Mouse (Mus musculus): ENCODE measurements around the gene Ddr2. TPM values are rescaled to one million over a fixed set of nuclear protein-coding genes. Genes with fewer than 3 reads are reported as not detected.

Ddr2 gene
- total and polyA plus RNA-seq, 3 experiments, result 0.04 TPM; not detected in 2

GRCm38 (mm10) chr1:170043753-170044152, 66.8 kb downstream of the Ddr2 start (continued):
- TF ChIP-seq TAL1 (IDR thresholded peaks at IDR 0.05; ENCODE audit: low read length) (no peak), EP300 (IDR thresholded peaks at IDR 0.05; ENCODE audit: low read depth in 1 of 2, low read length in 2 of 2) (no peak), ELF1 (IDR thresholded peaks at IDR 0.05; ENCODE audit: low read depth, low read length) (no peak), POLR2AphosphoS5 (IDR thresholded peaks at IDR 0.05; ENCODE audit: borderline replicate concordance, low read depth, low read length) (no peak)

GRCm38 (mm10) chr1:170042996-170043395, 67.6 kb downstream of the Ddr2 start:
- H3K27me3 ChIP-seq (ENCODE audit: control insufficient read depth in 1 of 2, insufficient read depth in 2 of 2, low read length in 2 of 2), result no peaks in the 10 kb centered on the region
- H3K9ac ChIP-seq (ENCODE audit: control insufficient read depth, low read depth, low read length, poor library complexity, severe bottlenecking), result no peak overlapping the region
- H3K4me3 ChIP-seq (ENCODE audit: control insufficient read depth in 1 of 2, insufficient read depth in 1 of 2, low read depth in 2 of 2, low read length in 2 of 2), result no peak overlapping the region
- no peaks in the 10 kb centered on the region for H3K79me2 ChIP-seq (ENCODE audit: control insufficient read depth, insufficient read depth, low read length, poor library complexity)
- no peak for DNase-seq (ENCODE audit: low read depth, low spot score)
- no peaks in the 10 kb centered on the region for H3K4me1 ChIP-seq (ENCODE audit: control insufficient read depth in 1 of 2, insufficient read depth in 2 of 2, low read length in 2 of 2)
- H3K36me3 ChIP-seq (ENCODE audit: control insufficient read depth in 1 of 2, insufficient read depth in 2 of 2, low read length in 2 of 2), result no peaks in the 10 kb centered on the region
- no peak overlapping the region for H3K27ac ChIP-seq (ENCODE audit: control insufficient read depth, low read depth, low read length)
- H3K9me3 ChIP-seq (replicated peaks; ENCODE audit: insufficient read depth, low read length), result no peaks in the 10 kb centered on the region
- TF ChIP-seq POLR2AphosphoS2 (IDR thresholded peaks at IDR 0.05; ENCODE audit: low read length) (no peak), UBTF (IDR thresholded peaks at IDR 0.05; ENCODE audit: borderline replicate concordance, insufficient read depth, low read depth, low read length) (no peak), EP300 (IDR thresholded peaks at IDR 0.05; ENCODE audit: low read depth in 1 of 2, low read length in 2 of 2) (no peak), JUND (IDR thresholded peaks at IDR 0.05; ENCODE audit: low read depth, low read length) (no peak), TBP (IDR thresholded peaks at IDR 0.05; ENCODE audit: low read depth, low read length) (no peak), MYB (IDR thresholded peaks at IDR 0.05; ENCODE audit: low read depth, low read length) (no peak), ZMIZ1 (IDR thresholded peaks at IDR 0.05; ENCODE audit: low read depth, low read length) (no peak), GABPA (IDR thresholded peaks at IDR 0.05; ENCODE audit: low read depth, low read length) (no peak), BHLHE40 (IDR thresholded peaks at IDR 0.05; ENCODE audit: borderline replicate concordance, low read depth, low read length) (no peak), TCF12 (IDR thresholded peaks at IDR 0.05; ENCODE audit: low read depth, low read length) (no peak), RCOR1 (IDR thresholded peaks at IDR 0.05; ENCODE audit: low read depth, low read length) (no peak)

GRCm38 (mm10) chr1:170039402-170039801, 71.2 kb downstream of the Ddr2 start:
- H3K4me3 ChIP-seq (ENCODE audit: control insufficient read depth in 1 of 2, insufficient read depth in 1 of 2, low read depth in 2 of 2, low read length in 2 of 2), result no peak overlapping the region
- DNase-seq (ENCODE audit: low read depth, low spot score), result no peak
- TF ChIP-seq MAX (IDR thresholded peaks at IDR 0.05; ENCODE audit: low read length) (no peak), CTCF (IDR thresholded peaks at IDR 0.05 in 2 of 3, conservative IDR thresholded peaks at IDR 0.05 in 1 of 3; ENCODE audit: control insufficient read depth in 1 of 3, insufficient read depth in 1 of 3, low read depth in 2 of 3, low read length in 3 of 3, poor library complexity in 1 of 3, severe bottlenecking in 1 of 3) (peak in 2 of 3 experiments; percentile 11 to 14; a peak in 1 of 6 replicates), GABPA (IDR thresholded peaks at IDR 0.05; ENCODE audit: low read depth, low read length) (no peak)

More at GRCm38 (mm10) chr1:170039402-170039801, 71.2 kb downstream of the Ddr2 start:
- Histone ChIP-seq H3K9me3 (replicated peaks; ENCODE audit: insufficient read depth, low read length) (no peaks in the 10 kb centered on the region), H3K27me3 (ENCODE audit: control insufficient read depth in 1 of 2, insufficient read depth in 2 of 2, low read length in 2 of 2) (no peaks in the 10 kb centered on the region), H3K4me1 (ENCODE audit: control insufficient read depth in 1 of 2, insufficient read depth in 2 of 2, low read length in 2 of 2) (no peaks in the 10 kb centered on the region), H3K36me3 (ENCODE audit: control insufficient read depth in 1 of 2, insufficient read depth in 2 of 2, low read length in 2 of 2) (no peaks in the 10 kb centered on the region), H3K9ac (ENCODE audit: control insufficient read depth, low read depth, low read length, poor library complexity, severe bottlenecking) (no peak overlapping the region), H3K27ac (ENCODE audit: control insufficient read depth, low read depth, low read length) (no peak overlapping the region), H3K79me2 (ENCODE audit: control insufficient read depth, insufficient read depth, low read length, poor library complexity) (no peaks in the 10 kb centered on the region)

All from MEL (cell line).